Mouse (Mus musculus) testis, adult 2 months (tissue): ENCODE measurements around the gene E4f1.

ENCODE experiments used
- CTCF ChIP-seq: fragments of 200-500 bp; IDR thresholded peaks from 2 replicates; pipeline ENCODE4 v1.5.1; 2012; ENCODE audit warnings: low read depth, mild to moderate bottlenecking, inconsistent platforms, low read length, moderate library complexity; ENCODE audit not compliant: control insufficient read depth, insufficient read depth, insufficient replicate concordance
- POLR2A ChIP-seq: fragments of 200-500 bp; IDR thresholded peaks from 2 replicates; pipeline ENCODE4 v1.6.1; 2012; ENCODE audit warnings: low read depth, mild to moderate bottlenecking, inconsistent platforms, low read length, moderate library complexity; ENCODE audit not compliant: control insufficient read depth

DNA sequence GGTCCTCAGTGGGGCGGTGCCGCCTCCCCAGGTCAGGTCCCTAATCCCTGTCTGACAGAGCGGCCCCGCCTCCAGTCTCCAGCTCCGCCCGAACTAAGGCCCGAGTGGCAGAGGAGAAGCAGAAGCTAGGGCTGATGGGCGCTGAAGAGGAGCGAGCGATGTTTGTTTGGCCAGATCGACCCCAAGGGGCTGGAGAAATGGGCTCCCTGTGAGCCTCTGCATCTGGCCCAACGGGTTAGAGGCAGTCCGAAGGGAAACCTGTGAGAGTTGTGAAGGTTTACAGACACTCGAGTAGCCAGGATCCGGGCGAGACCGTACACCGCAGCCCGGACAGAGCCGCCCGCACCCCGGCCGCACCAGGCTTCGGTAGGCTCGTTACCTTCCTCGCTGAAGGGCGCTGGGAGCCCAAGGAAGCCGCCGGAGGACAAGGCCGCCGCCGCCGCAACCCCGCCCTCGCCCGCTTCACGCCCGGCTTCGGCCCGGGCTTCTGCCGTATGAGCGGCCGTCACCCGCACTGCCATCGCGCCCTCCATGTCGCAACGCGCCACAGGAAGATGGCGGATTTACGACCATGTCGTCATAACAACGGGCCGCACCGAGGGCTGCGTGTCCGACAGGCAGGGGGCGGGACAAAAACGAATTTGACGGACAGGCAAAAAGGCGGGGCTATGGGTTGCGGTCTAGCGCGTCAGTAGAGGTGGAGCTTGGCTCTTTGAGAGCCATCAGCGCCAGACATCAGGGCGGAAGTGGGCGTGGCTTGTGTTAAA, 15.2 kb downstream of the E4f1 start:
- TF ChIP-seq CTCF = peak; percentile 17; the same call in 1 of the 2 replicates
- peak; percentile 88 for TF ChIP-seq POLR2A
